Mouse (Mus musculus): ENCODE results near the gene Atp7a.

DNA sequence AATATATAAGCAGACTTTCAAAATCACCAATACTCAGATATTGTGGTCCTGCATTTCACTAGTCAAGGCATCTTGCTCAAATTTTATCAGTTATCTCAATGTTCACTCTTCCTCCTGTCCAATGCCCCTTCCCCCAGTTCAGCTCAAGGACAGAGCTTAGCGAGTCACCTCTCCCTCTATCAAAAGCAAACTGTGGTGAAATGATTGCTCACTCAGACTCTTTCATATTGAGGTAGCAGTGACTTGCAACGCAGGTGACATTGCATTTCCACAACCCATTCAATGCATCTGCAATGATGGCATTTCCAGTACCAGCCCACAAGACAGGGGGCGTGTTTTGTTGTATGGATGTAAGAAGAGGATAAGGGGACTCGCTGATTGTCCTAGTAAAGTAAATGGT is 128.8 kb downstream of the Atp7a start:
- TF ChIP-seq HCFC1 (IDR thresholded peaks at IDR 0.05; ENCODE audit: borderline replicate concordance, insufficient read depth, low read length) (no peak), ZC3H11A (IDR thresholded peaks at IDR 0.05; ENCODE audit: borderline replicate concordance, low read depth, low read length) (no peak), CHD2 (IDR thresholded peaks at IDR 0.05; ENCODE audit: low read depth, low read length) (no peak), ZNF384 (IDR thresholded peaks at IDR 0.05; ENCODE audit: low read depth, low read length) (no peak), MAFK (IDR thresholded peaks at IDR 0.05; ENCODE audit: insufficient read depth, low read depth, low read length) (no peak)
